Mouse (Mus musculus) heart, postnatal 0 days (tissue): ENCODE measurements at regions not wholly inside any gene's neighbourhood (a gene's known extent, or its start where the extent isn't known, plus 50 kb on each side); places are given as distances from the start of the nearest gene placed in this dataset.
"Not testable (repeated sequence)": the region's sequence is repeated elsewhere in the genome, so short reads cannot be mapped to it uniquely, and the experiment has no call there.

ENCODE experiments used
- ATAC-seq: fragments of 200-750 bp; cut with Nextera tagmentation; 2 replicates; pipeline ENCODE4 v1.8.0; 2017; ENCODE audit warnings: low read depth, moderate number of reproducible peaks, moderate library complexity; ENCODE audit not compliant: insufficient read depth
- DNase-seq: peaks from one replicate; pipeline ENCODE4 v3.0.0-alpha.2; 2016; ENCODE audit warnings: low spot score
- H3K27ac ChIP-seq: fragments of 300-500 bp; sonication (generic); 2 replicates; pipeline ENCODE4 v1.5.1; 2014; ENCODE audit warnings: low read depth, mild to moderate bottlenecking
- H3K27me3 ChIP-seq: fragments of 300-500 bp; sonication (generic); 2 replicates; pipeline ENCODE4 v1.6.1; 2014; ENCODE audit warnings: low read length, mixed read lengths; ENCODE audit not compliant: control insufficient read depth, insufficient read depth
- H3K36me3 ChIP-seq: fragments of 300-500 bp; sonication (generic); replicated peaks from 2 replicates; pipeline ENCODE4 v1.6.1; 2014; ENCODE audit warnings: low read length, mixed read lengths; ENCODE audit not compliant: control insufficient read depth, insufficient read depth
- H3K4me1 ChIP-seq: fragments of 300-500 bp; sonication (generic); 2 replicates; pipeline ENCODE4 v1.6.1; 2014; ENCODE audit warnings: antibody characterized with exemption; ENCODE audit not compliant: control insufficient read depth, insufficient read depth
- H3K4me2 ChIP-seq: fragments of 300-500 bp; sonication (generic); 2 replicates; pipeline ENCODE4 v1.6.1; 2014; ENCODE audit warnings: low read depth, mild to moderate bottlenecking, low read length, moderate library complexity
- H3K4me3 ChIP-seq: fragments of 300-500 bp; sonication (generic); 2 replicates; pipeline ENCODE4 v1.5.1; 2014; ENCODE audit warnings: low read depth, low read length
- H3K9ac ChIP-seq: fragments of 300-500 bp; sonication (generic); replicated peaks from 2 replicates; pipeline ENCODE4 v1.6.1; 2014; ENCODE audit warnings: low read depth, low read length, mixed read lengths
- H3K9me3 ChIP-seq: fragments of 300-500 bp; sonication (generic); replicated peaks from 2 replicates; pipeline ENCODE4 v1.6.1; 2016; ENCODE audit warnings: low read length; ENCODE audit not compliant: control insufficient read depth
- CTCF ChIP-seq: IDR thresholded peaks from 2 replicates; pipeline ENCODE4 v1.5.1; 2016; ENCODE audit warnings: antibody characterized with exemption, control low read depth, low read depth
- EP300 ChIP-seq: IDR thresholded peaks from 2 replicates; pipeline ENCODE4 v1.6.1; 2016; ENCODE audit warnings: antibody characterized with exemption, low read depth
- WGBS: fragments of 180-500 bp; shearing (Covaris S2); extraction: QIAGEN DNeasy Blood & Tissue Kit; methylation state at CpG from one replicate; pipeline ENCODE4 v1.1.7; 2014; 5-methylcytosine and 5-hydroxymethylcytosine counted together

GRCm38 (mm10) chr3:120375688-120376289, 591.5 kb upstream of the Ptbp2 start:
- ATAC-seq (no peak), DNase-seq (no peak)
- no peak for TF ChIP-seq EP300
- no peak for TF ChIP-seq CTCF
- 35% methylated on average over 6 of the region's 6 CpGs for WGBS
- H3K9ac ChIP-seq = no peak overlapping the region
- no peak overlapping the region for H3K4me2 ChIP-seq
- H3K4me3 ChIP-seq = no peak overlapping the region
- no peaks in the 10 kb centered on the region for H3K36me3 ChIP-seq
- no peaks in the 10 kb centered on the region for H3K27me3 ChIP-seq
- H3K9me3 ChIP-seq = no peaks in the 10 kb centered on the region
- H3K4me1 ChIP-seq = 0 out of 2 replicates have a peak, but pooled peaks cover 3% of the 10 kb centered on the region
- no peak overlapping the region for H3K27ac ChIP-seq

DNA sequence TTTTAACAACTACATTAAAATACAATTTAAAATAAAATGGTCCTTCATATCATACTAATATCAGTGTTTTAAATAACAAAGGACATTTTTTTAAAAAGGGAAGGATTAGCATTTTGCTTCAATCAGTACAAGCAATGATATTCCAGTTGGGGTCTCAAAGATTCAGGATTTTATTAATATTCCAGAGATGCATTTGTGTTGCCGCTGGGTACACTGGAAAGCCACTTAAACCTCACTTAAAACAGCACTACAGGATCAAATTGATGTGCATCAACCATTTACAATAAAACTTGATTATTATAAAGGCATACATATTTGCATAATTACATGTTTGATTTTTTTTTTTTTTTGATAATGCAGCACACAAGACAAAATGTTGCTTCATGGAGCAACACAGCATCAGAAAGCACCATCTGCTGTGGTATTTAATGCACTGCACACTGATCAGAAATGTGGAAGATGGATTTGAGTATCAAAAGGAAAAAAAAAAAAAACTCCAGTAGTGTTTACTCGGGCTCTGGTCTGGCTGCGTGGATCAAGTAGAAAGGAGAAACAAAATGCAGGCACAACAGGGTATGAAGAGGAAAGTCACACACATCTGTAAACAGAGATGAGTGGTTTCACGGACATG, 558.6 kb upstream of the Ptbp2 start:
- WGBS = 82% methylated on average over 4 of the region's 4 CpGs
- no peak for ATAC-seq
- no peaks in the 10 kb centered on the region for H3K4me1 ChIP-seq
- no peak for DNase-seq
- no peaks in the 10 kb centered on the region for H3K36me3 ChIP-seq
- H3K27ac ChIP-seq = no peak overlapping the region
- no peaks in the 10 kb centered on the region for H3K27me3 ChIP-seq
- TF ChIP-seq EP300 (no peak), CTCF (no peak)
- H3K4me2 ChIP-seq = no peak overlapping the region
- H3K4me3 ChIP-seq = no peak overlapping the region
- H3K9ac ChIP-seq = no peak overlapping the region
- no peaks in the 10 kb centered on the region for H3K9me3 ChIP-seq

- 65% methylated on average over 2 of the region's 2 CpGs for WGBS
- Histone ChIP-seq H3K4me3 (no peak overlapping the region), H3K9ac (no peak overlapping the region), H3K9me3 (no peaks in the 10 kb centered on the region), H3K36me3 (no peaks in the 10 kb centered on the region), H3K4me2 (no peak overlapping the region), H3K4me1 (no peaks in the 10 kb centered on the region), H3K27ac (no peak overlapping the region), H3K27me3 (no peaks in the 10 kb centered on the region)
- no peak for ATAC-seq
- no peak for TF ChIP-seq EP300
- TF ChIP-seq CTCF = no peak
- no peak for DNase-seq
These were observed 557.6 kb upstream of the Ptbp2 start for GRCm38 (mm10) chr3:120341882-120342281.

DNA sequence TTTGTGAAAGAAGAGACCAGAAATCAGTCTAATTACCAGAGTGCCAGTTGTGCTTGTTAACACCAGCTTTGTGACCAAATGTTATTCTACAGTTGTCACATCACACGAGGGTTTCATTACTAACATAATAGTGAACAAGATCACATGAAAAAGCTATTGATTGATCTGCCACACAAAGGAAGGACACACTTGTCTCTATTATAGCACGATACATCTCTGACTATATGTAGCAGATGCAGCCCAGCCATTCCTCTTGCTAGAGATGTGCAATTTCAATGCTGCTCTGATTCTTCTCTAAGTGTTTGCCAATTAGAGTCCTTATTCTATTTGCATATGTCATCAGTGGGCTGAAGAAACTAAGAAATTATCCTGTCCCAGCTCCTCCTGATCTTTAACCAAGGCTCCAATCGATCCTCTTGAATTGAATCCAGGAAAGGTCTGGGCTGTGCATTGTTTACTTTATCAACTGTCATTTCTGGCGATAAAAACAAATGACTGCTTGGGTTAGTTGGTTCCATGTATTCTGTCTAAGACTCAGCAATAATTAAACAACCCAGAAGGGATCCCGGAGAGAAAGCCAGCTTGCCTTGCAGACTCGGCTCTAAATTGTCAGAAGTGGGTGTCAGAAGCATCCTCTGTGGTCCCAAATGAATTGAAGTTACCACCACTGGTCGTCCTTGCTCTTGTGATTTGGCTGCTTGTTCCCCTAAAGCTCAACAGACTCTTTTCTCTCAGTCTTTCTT, 551.7 kb upstream of the Ptbp2 start:
- DNase-seq (no peak), ATAC-seq (no peak)
- Histone ChIP-seq H3K27ac (no peak overlapping the region), H3K4me3 (no peak overlapping the region), H3K9ac (no peak overlapping the region), H3K36me3 (no peaks in the 10 kb centered on the region), H3K27me3 (no peaks in the 10 kb centered on the region), H3K4me1 (no peaks in the 10 kb centered on the region), H3K9me3 (no peaks in the 10 kb centered on the region), H3K4me2 (no peak overlapping the region)
- no peak for TF ChIP-seq CTCF
- TF ChIP-seq EP300 = no peak
- 63% methylated on average over 7 of the region's 7 CpGs for whole genome bisulfite sequencing

DNA sequence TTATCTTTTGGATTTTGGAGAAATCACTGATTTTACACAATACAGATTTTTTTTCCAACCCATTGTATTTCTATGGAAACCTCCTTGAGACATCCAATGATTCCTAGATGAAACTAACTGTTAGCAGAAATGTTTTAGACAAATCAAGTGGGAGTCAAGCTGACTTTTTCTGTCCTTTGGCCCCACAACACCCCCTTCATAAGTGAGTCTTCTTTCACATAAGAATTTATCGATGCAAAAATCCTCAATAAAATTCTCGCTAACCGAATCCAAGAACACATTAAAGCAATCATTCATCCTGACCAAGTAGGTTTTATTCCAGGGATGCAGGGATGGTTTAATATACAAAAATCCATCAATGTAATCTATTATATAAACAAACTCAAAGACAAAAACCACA, 522.8 kb upstream of the Ptbp2 start:
- not testable (repeated sequence) for H3K27ac ChIP-seq, ATAC-seq, H3K27me3 ChIP-seq, H3K4me2 ChIP-seq, H3K4me1 ChIP-seq, H3K36me3 ChIP-seq, H3K9me3 ChIP-seq, DNase-seq, H3K4me3 ChIP-seq, H3K9ac ChIP-seq
- 85% methylated on average over 3 of the region's 3 CpGs for WGBS
